Mouse (Mus musculus) E14TG2a.4 (cell line): ENCODE measurements at regions not wholly inside any gene's neighbourhood (a gene's known extent, or its start where the extent isn't known, plus 50 kb on each side); places are given as distances from the start of the nearest gene placed in this dataset.

Source experiments
- CTCF ChIP-seq: conservative IDR thresholded peaks from 2 replicates; pipeline ENCODE4 v1.5.1; 2014; ENCODE audit warnings: low read length
- NANOG ChIP-seq: IDR thresholded peaks from 2 replicates; pipeline ENCODE4 v1.6.1; 2014; ENCODE audit warnings: borderline replicate concordance, low read length, mixed read lengths

- TF ChIP-seq CTCF (no peak), NANOG (no peak)
Observed at GRCm38 (mm10) chr3:38650176-38650575, 165.5 kb upstream of the Ankrd50 start.
